ENCODE assay signal across 8 mouse cellular contexts in the genomic region with DNA sequence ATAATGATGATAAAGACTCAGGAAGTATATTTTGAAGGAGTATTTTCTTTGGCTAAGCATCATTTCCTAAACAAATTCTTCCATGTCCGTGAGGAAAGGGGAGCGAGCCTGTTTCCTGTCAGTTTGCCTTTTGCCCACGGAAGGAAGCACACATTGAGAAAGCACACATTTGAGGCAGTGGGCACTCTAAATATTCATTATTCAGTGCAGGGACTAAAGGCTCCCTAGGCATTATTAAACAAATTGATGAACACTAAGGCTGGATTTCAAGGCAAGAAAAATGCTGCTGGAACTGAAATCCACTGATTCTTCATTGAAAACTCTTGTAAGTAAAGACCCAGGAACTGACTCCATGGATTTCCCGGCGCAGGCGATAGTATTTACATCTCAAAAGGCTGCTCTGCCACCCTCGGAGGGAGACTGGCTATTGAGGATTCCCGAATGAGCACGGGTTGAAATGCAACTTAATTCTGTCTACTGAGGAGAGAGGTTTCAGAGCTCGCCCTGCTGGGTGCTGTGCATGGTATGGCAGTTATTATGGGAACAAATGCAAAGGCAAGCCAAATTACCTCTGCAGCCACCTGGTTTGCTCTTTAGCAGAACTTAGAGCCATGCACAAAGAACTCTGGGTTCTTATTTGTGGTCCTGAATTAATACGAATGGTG.
DNase-seq lines count a peak whose midpoint lies in the region; ATAC-seq and TF ChIP-seq lines count a peak whose summit lies in the region.

No protein-coding gene starts in this region.

- H3K36me3 ChIP-seq in kidney, embryonic 15.5 days, result no peaks in the 10 kb centered on the region
- H3K36me3 ChIP-seq in kidney, adult 2 months (ENCODE audit: control insufficient read depth, insufficient read depth, low read length), result no peaks in the 10 kb centered on the region
- no peaks in the 10 kb centered on the region for H3K36me3 ChIP-seq in hindbrain, embryonic 11.5 days (ENCODE audit: control insufficient read depth, insufficient read depth, low read length)
- H3K36me3 ChIP-seq in midbrain, postnatal 0 days (ENCODE audit: insufficient read depth, low read length), result no peaks in the 10 kb centered on the region

- peak overlapping the region; percentile 16; the same call in 1 of the 2 replicates for H3K4me3 ChIP-seq in kidney, embryonic 15.5 days (replicated peaks)
- no peak overlapping the region for H3K4me3 ChIP-seq in kidney, adult 2 months (ENCODE audit: insufficient read depth, low read depth, low read length)
- H3K4me3 ChIP-seq in hindbrain, embryonic 11.5 days (ENCODE audit: low read depth, low read length), result 0 out of 2 replicates have a peak overlapping the region, but pooled peaks have one; percentile 12
- H3K4me3 ChIP-seq in midbrain, postnatal 0 days (ENCODE audit: low read depth, low read length), result peak overlapping the region; percentile 18; the same call in 1 of the 2 replicates

- no peak for DNase-seq in kidney, adult 2 months
- DNase-seq in embryo, embryonic 11 days, result peak; percentile 74
- DNase-seq in hindbrain, embryonic 11.5 days (ENCODE audit: low spot score), result peak; percentile 68
- peak; percentile 63 for DNase-seq in midbrain, postnatal 0 days (ENCODE audit: low spot score)
- DNase-seq in layer of hippocampus, postnatal 14 days (ENCODE audit: low spot score in 2 of 2), result no peak
- DNase-seq in spleen, adult 18-20 months, result no peak
- no peak for DNase-seq in cerebellum, adult 9-10 months

- H3K4me1 ChIP-seq in kidney, embryonic 15.5 days, result peaks cover 26% of the 10 kb centered on the region
- H3K4me1 ChIP-seq in kidney, adult 2 months (ENCODE audit: control insufficient read depth, insufficient read depth, low read length), result no peaks in the 10 kb centered on the region
- H3K4me1 ChIP-seq in hindbrain, embryonic 11.5 days (replicated peaks; ENCODE audit: control insufficient read depth, insufficient read depth, low read length), result peaks cover 4% of the 10 kb centered on the region; the same call in 1 of the 2 replicates
- H3K4me1 ChIP-seq in midbrain, postnatal 0 days (ENCODE audit: insufficient read depth, low read length), result peaks cover 8% of the 10 kb centered on the region; the same call in 1 of the 2 replicates

- WGBS in kidney, embryonic 15.5 days, result 4% methylated on average over 11 of the region's 11 CpGs
- WGBS in kidney, adult 2 months, result 15% methylated on average over 11 of the region's 11 CpGs
- WGBS in hindbrain, embryonic 11.5 days, result 3% methylated on average over 10 of the region's 11 CpGs
- 3% methylated on average over 11 of the region's 11 CpGs for WGBS in midbrain, postnatal 0 days

- no peak for TF ChIP-seq POLR2A in kidney, adult 2 months (IDR thresholded peaks at IDR 0.05; ENCODE audit: low read depth, low read length)

- peak overlapping the region; percentile 46 for H3K4me2 ChIP-seq in kidney, embryonic 15.5 days
- H3K4me2 ChIP-seq in hindbrain, embryonic 11.5 days (replicated peaks; ENCODE audit: low read depth, low read length), result peak overlapping the region; percentile 30
- H3K4me2 ChIP-seq in midbrain, postnatal 0 days (ENCODE audit: low read depth, low read length, poor library complexity, severe bottlenecking), result peak overlapping the region; percentile 43

- no peaks in the 10 kb centered on the region for H3K9me3 ChIP-seq in kidney, embryonic 15.5 days (replicated peaks)
- no peaks in the 10 kb centered on the region for H3K9me3 ChIP-seq in hindbrain, embryonic 11.5 days (ENCODE audit: control insufficient read depth, low read length)
- H3K9me3 ChIP-seq in midbrain, postnatal 0 days (ENCODE audit: low read length), result no peaks in the 10 kb centered on the region

- TF ChIP-seq CTCF in kidney, adult 2 months (conservative IDR thresholded peaks at IDR 0.05; ENCODE audit: insufficient read depth, insufficient read length, low read depth, low read length), result no peak
- TF ChIP-seq CTCF in midbrain, postnatal 0 days (IDR thresholded peaks at IDR 0.05), result peak; percentile 5; the same call in 1 of the 2 replicates

- H3K27ac ChIP-seq in kidney, embryonic 15.5 days, result 0 out of 2 replicates have a peak overlapping the region, but pooled peaks have one; percentile 27
- no peak overlapping the region for H3K27ac ChIP-seq in kidney, adult 2 months (ENCODE audit: insufficient read depth, low read depth, low read length)
- peak overlapping the region; percentile 44; the same call in 1 of the 2 replicates for H3K27ac ChIP-seq in hindbrain, embryonic 11.5 days (ENCODE audit: low read depth, low read length)
- H3K27ac ChIP-seq in midbrain, postnatal 0 days (ENCODE audit: low read depth, low read length), result no peak overlapping the region

- 0 out of 2 replicates have a peak, but pooled peaks have one; percentile 9 for ATAC-seq in kidney, embryonic 15.5 days (replicated peaks; ENCODE audit: low FRiP score)
- ATAC-seq in hindbrain, embryonic 11.5 days (ENCODE audit: low FRiP score), result peak; percentile 87
- ATAC-seq in midbrain, postnatal 0 days (ENCODE audit: low FRiP score), result no peak

- no peaks in the 10 kb centered on the region for H3K27me3 ChIP-seq in kidney, embryonic 15.5 days
- H3K27me3 ChIP-seq in kidney, adult 2 months (replicated peaks; ENCODE audit: control insufficient read depth, insufficient read depth, low read length), result no peaks in the 10 kb centered on the region
- no peaks in the 10 kb centered on the region for H3K27me3 ChIP-seq in hindbrain, embryonic 11.5 days (ENCODE audit: control insufficient read depth, insufficient read depth, low read length)
- no peaks in the 10 kb centered on the region for H3K27me3 ChIP-seq in midbrain, postnatal 0 days (ENCODE audit: insufficient read depth, low read length)

- no peak overlapping the region for H3K9ac ChIP-seq in kidney, embryonic 15.5 days
- H3K9ac ChIP-seq in hindbrain, embryonic 11.5 days (ENCODE audit: low read depth, low read length), result no peak overlapping the region
- 0 out of 2 replicates have a peak overlapping the region, but pooled peaks have one; percentile 0 for H3K9ac ChIP-seq in midbrain, postnatal 0 days (replicated peaks; ENCODE audit: low read length, poor library complexity, severe bottlenecking)

Comparison
In these comparisons a context has a peak if more than half of its experiments do, and no peak if none do; other contexts are left out.
1. H3K27ac ChIP-seq: peak in kidney, embryonic 15.5 days (single experiment) and hindbrain, embryonic 11.5 days (single experiment); none in kidney, adult 2 months (single experiment) and midbrain, postnatal 0 days (single experiment).
2. DNase-seq: peak in embryo, embryonic 11 days (single experiment), hindbrain, embryonic 11.5 days (single experiment) and midbrain, postnatal 0 days (single experiment); none in kidney, adult 2 months (single experiment), layer of hippocampus, postnatal 14 days (0 of 2), spleen, adult 18-20 months (0 of 2) and cerebellum, adult 9-10 months (single experiment).
3. Peak in every context shown above with its lines, with median percentiles within 50 percentile points of each other: H3K4me2 ChIP-seq.